Mouse (Mus musculus): ENCODE results near the gene Mmp7. TPM values are rescaled to one million over a fixed set of nuclear protein-coding genes. Genes with fewer than 3 reads are reported as not detected.

Mmp7 gene
- polyA plus RNA-seq, 1 experiment from 2014 or later, result not detected

- Histone ChIP-seq H3K4me1 (replicated peaks) (no peaks in the 10 kb centered on the region), H3K36me3 (no peaks in the 10 kb centered on the region), H3K9ac (no peak overlapping the region), H3K27ac (no peak overlapping the region), H3K27me3 (no peaks in the 10 kb centered on the region), H3K4me3 (replicated peaks) (no peak overlapping the region), H3K9me3 (replicated peaks) (no peaks in the 10 kb centered on the region), H3K4me2 (no peak overlapping the region)
- no peak for DNase-seq
- WGBS (ENCODE audit: insufficient replicate concordance), result 86% methylated on average over 3 of the region's 3 CpGs
- no peak for ATAC-seq (ENCODE audit: low read depth)
Observed at GRCm38 (mm10) chr9:7748881-7749280, 57.0 kb downstream of the Mmp7 start.

Other genes starting within 250 kb of the Mmp7 start
- not detected in 2 replicates for gene Mmp3, start 246.3 kb upstream of the Mmp7 start, polyA plus RNA-seq (2015; fragmentation: Nextera tagmentation; extraction: Ambion mirVana)
- not detected in 2 replicates for gene Mmp10, start 189.7 kb upstream of the Mmp7 start, polyA plus RNA-seq (2015; fragmentation: Nextera tagmentation; extraction: Ambion mirVana)
- gene Mmp8, start 133.6 kb upstream of the Mmp7 start, polyA plus RNA-seq (2015; fragmentation: Nextera tagmentation; extraction: Ambion mirVana), result 1.8 and 2.3 TPM in 2 replicates
- 0.09 and 0.19 TPM in 2 replicates for gene Mmp27, start 120.7 kb upstream of the Mmp7 start, polyA plus RNA-seq (2015; fragmentation: Nextera tagmentation; extraction: Ambion mirVana)
- not detected in 2 replicates for gene Mmp20, start 63.9 kb upstream of the Mmp7 start, polyA plus RNA-seq (2015; fragmentation: Nextera tagmentation; extraction: Ambion mirVana)
- 39.1 and 53.4 TPM in 2 replicates for gene Tmem123, start 72.0 kb downstream of the Mmp7 start, polyA plus RNA-seq (2015; fragmentation: Nextera tagmentation; extraction: Ambion mirVana)
- 11.7 and 15.7 TPM in 2 replicates for gene Birc2, start 145.0 kb downstream of the Mmp7 start, polyA plus RNA-seq (2015; fragmentation: Nextera tagmentation; extraction: Ambion mirVana)
- gene Birc3, start 181.1 kb downstream of the Mmp7 start, polyA plus RNA-seq (2015; fragmentation: Nextera tagmentation; extraction: Ambion mirVana), result 4.8 and 5.7 TPM in 2 replicates

Measured in liver, embryonic 13.5 days (tissue).